29 mouse cellular contexts compared by ENCODE assay signal in the genomic region with DNA sequence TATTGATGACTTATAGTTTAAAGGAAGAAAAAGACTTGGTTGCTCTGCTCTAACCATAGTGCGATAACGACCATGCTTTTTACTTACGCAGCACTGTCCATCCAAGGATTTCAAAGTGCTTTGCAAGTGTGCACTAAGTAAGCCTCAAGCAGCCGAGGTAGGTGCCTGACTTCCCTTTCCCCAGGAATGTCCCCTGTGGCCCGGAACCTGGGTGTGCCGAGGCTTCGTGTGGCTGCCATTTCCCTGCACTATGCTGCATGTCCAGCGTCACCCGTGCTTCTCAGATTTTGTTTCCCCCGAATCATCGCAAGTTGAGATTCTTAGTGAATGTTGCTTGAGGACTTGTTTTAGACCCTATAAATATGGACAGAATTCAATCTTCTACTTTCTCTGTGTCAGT.
"Had no signal": no experiment of that assay in that cellular context is flagged by ENCODE, and none has a peak within 500 bp of the region (broad histone marks: within the 10 kb centered on the region; RNA-seq: fewer than 3 reads in every experiment).

No protein-coding gene starts in this region.

- H3K4me1 ChIP-seq: heart, embryonic 12.5 days; heart, embryonic 13.5 days; heart, embryonic 15.5 days; hindbrain, embryonic 12.5 days; hindbrain, embryonic 13.5 days; hindbrain, embryonic 15.5 days; intestine, embryonic 15.5 days; kidney, embryonic 15.5 days had no signal

- H3K27ac ChIP-seq: heart, embryonic 10.5 days; heart, embryonic 13.5 days; heart, embryonic 15.5 days; hindbrain, embryonic 10.5 days; hindbrain, embryonic 12.5 days; hindbrain, embryonic 13.5 days; hindbrain, embryonic 14.5 days; hindbrain, embryonic 15.5 days; hindbrain, postnatal 0 days; intestine, embryonic 15.5 days; kidney, embryonic 15.5 days; kidney, postnatal 0 days; layer of hippocampus, adult 2 months had no signal

- H3K4me3 ChIP-seq: heart, embryonic 10.5 days; heart, embryonic 12.5 days; heart, embryonic 13.5 days; heart, embryonic 15.5 days; hindbrain, embryonic 10.5 days; hindbrain, embryonic 12.5 days; hindbrain, embryonic 13.5 days; hindbrain, embryonic 15.5 days; intestine, embryonic 15.5 days; kidney, embryonic 15.5 days; layer of hippocampus, adult 2 months had no signal

- DNase-seq: heart, postnatal 14 days; heart, postnatal 36 days; heart, postnatal 4 days; kidney, adult 11 months; kidney, adult 18-20 months; kidney, adult 2 months; kidney, adult 8-10 months; kidney, adult 9 months; kidney, postnatal 10 days; kidney, postnatal 14 days; kidney, postnatal 25 days; kidney, postnatal 36 days; kidney, postnatal 4 days; layer of hippocampus, adult 9-11 months; layer of hippocampus, postnatal 36 days had no signal

- H3K27me3 ChIP-seq: heart, embryonic 12.5 days; heart, embryonic 13.5 days; heart, embryonic 15.5 days; hindbrain, embryonic 12.5 days; hindbrain, embryonic 13.5 days; hindbrain, embryonic 15.5 days; intestine, embryonic 15.5 days; kidney, embryonic 15.5 days had no signal

- H3K36me3 ChIP-seq: heart, embryonic 15.5 days; intestine, embryonic 15.5 days had no signal
